Mouse (Mus musculus) neural tube, embryonic 10.5 days (tissue): Measurements from ENCODE around the gene Olfr1441.

Experiments
- DNase-seq: peaks from one replicate; pipeline ENCODE4 v3.0.0-alpha.2; 2017; ENCODE audit warnings: low spot score; ENCODE audit errors: extremely low spot score

The Olfr1441 gene

DNA sequence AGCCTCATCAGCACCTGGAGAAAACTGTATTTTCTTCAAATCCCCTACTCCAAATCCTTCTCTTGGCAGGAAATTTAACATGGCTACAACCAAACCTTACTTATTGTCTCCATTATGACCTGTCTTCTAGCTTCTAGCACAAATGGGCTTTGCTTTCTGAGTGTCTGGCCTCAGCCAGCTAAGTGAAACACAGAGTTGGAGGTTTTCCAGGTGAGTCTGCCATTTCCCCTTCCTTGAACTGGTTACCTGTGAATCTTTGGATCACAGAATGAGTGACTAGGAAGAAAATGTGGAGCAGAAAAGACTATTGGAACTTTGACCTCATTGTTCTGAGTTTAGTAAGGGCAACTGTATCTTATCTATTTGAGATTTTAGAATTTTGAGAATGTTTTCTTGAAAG lies at the start of gene Olfr1441:
Olfr1441 (plus strand) TSS at position 73 of the 400 bp plus-strand sequence.
- no peak for DNase-seq

- no peak for DNase-seq
Measured at GRCm38 (mm10) chr19:12373004-12373403, 44.2 kb upstream of the Olfr1441 start.

DNA sequence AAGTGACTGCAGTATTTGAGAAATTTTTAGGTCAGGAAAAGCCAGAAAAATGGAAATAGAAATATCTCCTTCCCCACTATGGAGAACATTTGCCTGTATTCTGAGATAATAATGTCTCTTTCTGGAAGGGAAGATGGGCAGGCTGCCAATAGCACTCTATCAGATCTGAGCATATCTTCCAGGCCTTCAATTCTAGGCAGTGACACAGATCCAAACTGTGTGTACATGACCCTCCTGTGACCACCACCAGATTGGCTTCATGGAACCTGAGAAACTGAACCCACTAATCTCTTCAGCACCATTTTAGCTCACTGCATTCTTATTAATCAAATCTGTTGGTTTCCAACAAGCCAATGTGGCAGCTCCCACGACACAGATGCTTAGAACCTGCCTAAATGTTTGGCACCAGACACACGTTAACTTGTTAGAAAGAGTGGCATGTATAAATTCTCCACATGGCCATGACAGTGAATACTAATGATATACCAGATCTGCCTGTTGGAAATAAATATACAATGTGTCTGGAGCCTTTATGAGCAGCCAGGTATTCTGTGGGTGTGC lies 42.7 kb upstream of the Olfr1441 start:
- DNase-seq, result no peak

GRCm38 (mm10) chr19:12386979-12387378 lies 30.3 kb upstream of the Olfr1441 start, which contains the start of gene Olfr1440:
Gene Olfr1440 (plus strand): TSS chr19:12387279.
- DNase-seq, result no peak

DNA sequence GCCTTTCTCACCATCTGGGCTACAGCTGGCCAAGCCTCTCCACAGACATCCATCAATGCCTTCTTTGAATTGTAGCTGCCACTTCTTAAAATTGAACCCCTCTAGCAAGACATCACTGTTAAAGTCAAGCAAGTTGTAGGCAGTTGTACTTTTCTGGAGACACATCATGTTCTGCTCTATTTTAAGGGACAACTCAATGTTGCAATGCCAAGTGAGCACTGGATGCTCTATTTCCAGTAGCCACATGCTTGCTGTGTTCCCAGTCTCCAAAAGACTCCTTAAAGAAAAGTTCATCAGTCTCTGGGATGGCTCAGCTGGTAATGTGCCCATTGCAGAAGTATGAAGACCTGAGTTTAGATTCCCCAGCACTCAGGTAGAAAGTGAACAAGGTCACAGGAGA lies 3.5 kb upstream of the Olfr1441 start:
- no peak for DNase-seq

GRCm38 (mm10) chr19:12418312-12418711 lies 1.1 kb downstream of the Olfr1441 start:
- DNase-seq, result no peak

DNA sequence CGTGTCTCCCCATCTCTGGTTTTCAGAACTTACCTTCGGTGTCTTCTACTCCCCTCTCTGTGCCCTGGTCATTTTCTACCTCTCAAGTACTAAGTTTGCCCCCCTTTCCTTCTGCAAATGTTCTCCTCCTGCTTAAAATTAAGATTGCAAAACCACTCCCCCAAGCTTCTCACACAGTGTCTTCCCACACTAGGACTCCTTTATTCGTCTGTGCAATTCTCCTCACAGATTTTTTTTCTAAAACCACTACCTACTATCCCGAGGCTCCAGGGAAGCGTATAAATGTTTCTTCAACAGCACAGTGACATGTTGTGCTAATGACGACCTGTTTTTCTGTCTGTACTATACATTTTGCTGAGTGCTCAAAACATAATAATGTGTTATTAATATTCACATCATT lies 3.3 kb downstream of the Olfr1441 start:
- DNase-seq, result no peak

GRCm38 (mm10) chr19:12421680-12422079 lies 4.4 kb downstream of the Olfr1441 start:
- no peak for DNase-seq

DNA sequence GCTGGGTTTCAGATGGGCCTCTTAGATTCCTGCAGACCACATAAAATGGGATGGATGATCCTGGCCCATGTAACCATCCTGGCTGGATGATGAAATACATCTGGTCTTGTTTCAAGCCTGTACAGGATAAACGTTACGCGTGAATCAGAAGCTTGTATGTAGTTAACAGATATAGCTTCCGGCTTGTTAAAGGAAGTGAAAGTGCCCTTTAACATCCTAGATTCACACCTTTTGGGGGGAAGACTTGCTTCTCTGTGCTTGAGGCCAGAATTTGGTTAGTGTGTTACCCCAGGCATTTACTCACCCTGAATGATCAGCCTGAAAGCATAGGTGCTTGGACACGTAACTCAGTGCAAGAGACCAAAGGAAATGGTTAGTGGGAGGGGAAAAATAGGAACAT lies 9.9 kb downstream of the Olfr1441 start:
- no peak for DNase-seq

DNA sequence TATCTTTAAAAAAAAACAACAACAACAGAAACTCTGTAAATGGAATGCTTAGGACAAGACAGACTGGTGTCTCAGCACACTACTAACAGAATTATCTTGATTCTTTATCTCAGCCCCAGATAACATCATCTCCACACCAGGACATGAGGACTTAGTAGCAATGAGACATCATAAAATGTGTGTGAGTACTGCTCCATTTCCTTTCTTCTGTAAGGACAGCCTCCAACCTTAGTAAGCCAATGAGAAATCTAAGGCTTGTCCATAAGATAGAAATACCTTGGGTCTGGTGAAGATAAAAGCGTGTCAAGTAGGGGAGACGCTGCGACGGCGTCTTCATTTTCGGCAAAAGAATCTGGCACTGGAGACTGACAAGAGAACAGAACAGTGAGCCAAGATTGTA lies 10.4 kb downstream of the Olfr1441 start, which contains the start of gene Pfpl:
Pfpl (plus strand) TSS at position 301 of the 400 bp plus-strand sequence.
- no peak for DNase-seq

GRCm38 (mm10) chr19:12433033-12433432 lies 15.8 kb downstream of the Olfr1441 start:
- no peak for DNase-seq

DNA sequence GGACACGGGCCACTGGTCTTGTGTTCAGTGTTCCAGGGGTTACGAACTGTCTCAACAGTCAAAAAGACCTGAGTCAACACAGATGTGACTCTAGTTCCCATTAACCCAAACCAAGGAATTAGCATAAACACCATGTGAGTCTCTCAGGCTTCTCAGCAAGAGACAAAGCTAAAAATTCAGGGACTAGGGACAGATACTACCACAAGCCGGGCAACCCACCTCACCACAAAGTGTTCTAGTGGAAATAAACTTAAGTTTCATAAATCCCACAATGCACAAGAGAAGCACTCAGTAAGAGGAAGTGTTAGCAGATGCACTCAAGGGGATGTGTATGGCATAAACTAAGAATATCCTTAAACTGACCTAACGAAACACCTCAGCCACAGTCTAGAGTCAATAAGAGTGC lies 17.8 kb downstream of the Olfr1441 start:
- no peak for DNase-seq

- DNase-seq, result no peak
Measured at GRCm38 (mm10) chr19:12435750-12436524, 18.7 kb downstream of the Olfr1441 start.

DNA sequence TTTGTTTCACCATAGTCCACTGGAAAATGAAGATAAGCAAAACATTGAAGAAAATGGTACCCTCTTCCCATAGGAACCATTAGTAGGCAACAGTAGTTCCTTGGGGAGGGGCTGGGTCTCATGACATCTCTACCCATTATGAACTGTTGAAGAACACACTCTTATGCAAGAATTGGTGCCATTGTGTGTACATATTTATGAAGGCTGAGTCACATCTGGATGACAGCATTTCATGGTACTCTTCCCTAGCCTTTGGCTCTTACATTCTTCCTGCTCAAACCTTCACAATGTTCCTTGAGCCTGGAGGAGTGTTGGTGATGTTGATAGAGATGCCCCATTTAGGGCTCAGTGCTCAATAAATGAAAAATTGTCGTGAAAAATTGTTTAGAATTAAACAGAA lies 22.3 kb downstream of the Olfr1441 start:
- no peak for DNase-seq

DNA sequence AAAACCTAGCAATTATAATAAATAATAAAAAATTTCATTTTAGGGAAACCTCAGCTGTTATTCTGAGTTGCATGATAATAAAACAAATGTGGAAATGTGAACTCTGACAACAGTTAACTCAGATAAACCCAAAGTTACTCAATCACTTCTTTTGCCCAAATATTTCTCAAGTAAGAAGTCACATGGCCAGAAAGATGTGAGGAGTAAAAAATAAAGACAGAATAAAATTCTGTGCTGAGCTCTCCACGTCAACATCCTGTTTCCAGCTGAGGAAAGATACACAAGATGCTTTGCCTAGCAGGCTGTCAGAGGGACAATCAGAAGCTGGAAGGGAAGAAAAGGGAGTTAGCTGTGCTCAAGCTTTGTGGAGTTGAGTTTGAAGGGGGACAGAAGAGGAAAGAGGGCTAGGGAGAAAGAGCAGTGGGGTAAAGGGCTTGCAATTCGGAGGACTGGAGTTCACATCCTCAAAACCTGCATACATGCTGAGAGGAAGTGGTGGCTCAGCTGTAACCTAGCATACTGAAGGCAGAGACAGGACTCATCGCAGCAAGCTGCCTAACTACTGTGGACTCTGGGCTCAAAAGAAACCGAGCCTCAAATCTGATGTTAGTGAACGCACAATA lies 23.0 kb downstream of the Olfr1441 start:
- DNase-seq, result no peak

GRCm38 (mm10) chr19:12442560-12442959 lies 25.3 kb downstream of the Olfr1441 start:
- DNase-seq, result no peak

- no peak for DNase-seq
Measured at GRCm38 (mm10) chr19:12445014-12445413, 27.8 kb downstream of the Olfr1441 start.

DNA sequence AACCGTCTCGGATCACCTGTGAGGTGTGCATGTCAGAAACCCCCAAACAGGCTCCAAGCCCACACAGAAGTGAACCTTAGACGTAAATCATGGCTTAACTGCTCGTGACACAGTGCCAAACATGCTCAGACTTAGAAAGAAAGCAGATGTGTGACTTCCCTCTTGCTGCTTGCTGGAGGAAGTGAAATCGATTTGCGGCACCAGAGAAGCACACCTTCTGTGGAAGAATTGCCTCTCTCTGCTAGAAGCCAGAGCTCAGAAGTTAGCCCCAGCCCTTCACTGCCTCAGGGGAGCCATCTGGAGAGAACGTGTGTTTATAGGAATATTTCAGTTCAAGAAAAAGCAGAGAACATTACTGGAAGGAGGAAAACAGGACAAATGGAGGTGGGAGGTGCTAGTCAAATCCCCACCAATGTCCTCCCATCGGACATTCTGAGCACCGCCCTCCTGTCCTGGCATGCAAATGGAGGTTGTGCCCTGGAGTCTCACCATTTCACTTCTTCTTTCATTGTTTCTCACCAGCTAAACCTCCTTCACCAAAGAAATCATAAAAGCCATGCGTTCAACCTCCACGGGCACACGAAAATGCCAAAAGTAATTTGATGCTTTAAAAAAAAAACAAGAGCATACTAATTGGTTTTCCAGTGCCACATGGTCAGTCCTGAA lies 40.3 kb downstream of the Olfr1441 start:
- peak; percentile 12 for DNase-seq

DNA sequence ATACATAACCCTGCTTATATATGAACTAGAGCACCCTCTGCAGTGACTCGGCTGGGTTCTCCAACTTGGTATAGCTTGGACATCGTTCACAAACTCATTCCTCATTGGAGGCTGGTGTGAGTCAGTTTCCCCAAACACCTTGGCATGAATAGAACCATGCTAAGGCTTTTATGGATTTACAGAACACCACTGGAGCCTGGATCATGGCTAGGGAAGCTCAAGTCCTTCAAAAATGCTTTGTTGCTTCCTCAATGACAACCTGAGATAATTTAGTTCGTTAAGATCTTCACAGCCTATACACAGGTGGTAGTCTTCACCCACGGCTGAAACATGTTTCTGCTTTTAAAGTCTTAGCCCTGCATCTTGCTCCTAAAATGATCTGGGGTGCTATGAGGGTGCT lies 42.3 kb downstream of the Olfr1441 start:
- DNase-seq, result no peak

DNA sequence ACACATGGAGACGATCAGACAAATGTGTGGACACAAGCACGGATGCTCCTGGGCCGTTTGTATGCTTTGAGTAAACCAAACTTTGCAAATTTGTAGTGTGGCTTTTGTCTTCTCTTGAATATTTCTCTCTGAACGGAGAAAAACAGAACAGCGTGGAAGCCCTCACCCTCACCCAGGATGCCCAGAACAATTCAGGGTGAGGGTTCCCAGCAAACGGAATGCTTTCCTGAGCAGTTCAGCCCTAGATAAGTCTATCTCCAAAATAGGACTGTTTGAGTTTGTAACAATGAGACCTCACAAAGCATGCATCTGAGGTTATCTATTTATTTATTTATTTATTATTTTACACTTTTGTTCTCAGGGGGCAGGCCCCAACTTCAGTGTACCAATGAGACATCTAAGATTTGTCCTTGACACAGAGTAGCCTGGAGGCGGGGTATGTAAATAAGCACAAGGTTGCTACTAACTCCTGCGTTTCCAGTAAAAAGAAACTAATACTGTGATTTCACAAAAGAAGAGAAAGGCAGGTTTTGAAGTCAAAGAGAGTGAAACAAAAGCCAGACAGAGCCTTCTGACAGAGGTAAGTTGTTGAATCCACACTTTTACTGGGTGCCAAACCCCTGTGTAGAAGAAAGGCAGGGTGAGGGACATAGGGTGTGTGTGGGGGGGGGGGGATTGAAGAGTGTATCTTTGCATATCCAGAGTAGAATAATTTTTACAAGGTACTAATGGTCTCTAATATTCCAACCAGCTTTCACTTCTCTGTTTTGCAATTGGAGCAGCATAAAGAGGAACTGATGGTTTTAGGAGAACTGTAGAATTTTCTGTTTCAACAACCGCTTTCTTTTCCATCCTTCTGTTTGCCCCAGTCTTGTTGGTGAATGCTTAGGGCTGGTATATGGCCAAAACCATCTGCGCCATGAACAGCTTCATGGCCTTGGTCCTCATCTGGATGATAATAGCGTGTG lies 43.3 kb downstream of the Olfr1441 start, which contains the start of gene Mpeg1:
Mpeg1 (plus strand) TSS at position 498 of the 968 bp plus-strand sequence.
- no peak for DNase-seq
